18 mouse cellular contexts compared by ENCODE assay signal in the genomic region with DNA sequence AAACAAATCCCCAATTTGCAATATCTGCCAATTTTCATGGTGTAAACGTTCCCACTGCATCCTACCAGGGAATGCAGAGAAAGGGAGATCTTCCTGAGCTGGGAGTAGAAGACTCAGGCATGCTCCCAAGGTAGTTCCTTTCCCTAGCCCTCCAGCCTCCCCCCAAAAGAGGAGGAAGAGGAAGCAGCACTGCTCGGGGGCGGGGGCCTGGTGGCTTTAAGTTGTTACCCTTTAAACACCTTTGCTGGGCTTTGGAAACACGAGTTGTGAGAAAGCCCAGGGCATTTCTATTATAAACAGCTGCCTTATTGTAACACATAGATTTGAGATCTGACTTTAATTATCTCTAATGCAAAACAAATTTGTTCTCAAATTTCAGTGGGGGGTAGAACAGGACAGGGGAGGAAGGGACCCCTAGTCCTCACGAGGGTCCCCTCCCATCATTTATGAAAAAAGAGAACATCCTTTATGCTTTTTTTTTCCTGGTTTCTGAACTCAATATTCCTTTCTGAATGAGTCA.
"Had no signal": no experiment of that assay in that cellular context is flagged by ENCODE, and none has a peak within 500 bp of the region (broad histone marks: within the 10 kb centered on the region; RNA-seq: fewer than 3 reads in every experiment).

No protein-coding gene starts in this region.

- H3K4me1 ChIP-seq: liver, embryonic 12.5 days; liver, embryonic 15.5 days; stomach, embryonic 15.5 days had no signal

- H3K36me3 ChIP-seq: liver, embryonic 12.5 days; liver, embryonic 15.5 days; stomach, embryonic 15.5 days had no signal

- H3K4me2 ChIP-seq: liver, embryonic 12.5 days; liver, embryonic 15.5 days; midbrain, embryonic 11.5 days; stomach, embryonic 15.5 days had no signal

- H3K9me3 ChIP-seq: liver, embryonic 12.5 days; liver, embryonic 15.5 days; stomach, embryonic 15.5 days had no signal

- H3K9ac ChIP-seq: liver, embryonic 12.5 days; liver, embryonic 15.5 days; stomach, embryonic 15.5 days had no signal

- H3K27me3 ChIP-seq: liver, embryonic 12.5 days; liver, embryonic 15.5 days; stomach, embryonic 15.5 days had no signal

- H3K4me3 ChIP-seq: layer of hippocampus, adult 2 months; left cerebral cortex, adult 2 months; liver, embryonic 12.5 days; liver, embryonic 15.5 days; stomach, embryonic 15.5 days had no signal

- H3K27ac ChIP-seq: kidney, postnatal 0 days; layer of hippocampus, adult 2 months; left cerebral cortex, adult 2 months; liver, embryonic 12.5 days; liver, embryonic 15.5 days; stomach, embryonic 15.5 days had no signal

- ATAC-seq: liver, embryonic 12.5 days had no signal

- DNase-seq: kidney, adult 2 months; kidney, postnatal 25 days; layer of hippocampus, adult 9-11 months; layer of hippocampus, postnatal 36 days; liver; lung, adult 18-20 months; lung, postnatal 14 days; lung, postnatal 4 days; midbrain, embryonic 14.5 days; right cerebral cortex, postnatal 4 days; thymus, postnatal 36 days had no signal
